Mouse (Mus musculus): ENCODE measurements around the gene Edem3. TPM values are rescaled to one million over a fixed set of nuclear protein-coding genes. Genes with fewer than 3 reads are reported as not detected.

Gene Edem3
- total RNA-seq, 2 experiments from 2014 or later = 19.7 to 22.1 TPM

GRCm38 (mm10) chr1:151855561-151855960 lies 100.4 kb downstream of the Edem3 start:
- intact Hi-C loops (cut with DNase I) = no loop called here
- no peak for DNase-seq (ENCODE audit: low spot score)

GRCm38 (mm10) chr1:151858474-151858873 lies 103.3 kb downstream of the Edem3 start:
- DNase-seq (ENCODE audit: low spot score) = no peak
- intact Hi-C loops (cut with DNase I) = no loop called here

- no peak for DNase-seq (ENCODE audit: low spot score)
Observed at GRCm38 (mm10) chr1:151861334-151861995, 106.3 kb downstream of the Edem3 start.

GRCm38 (mm10) chr1:151862109-151862508 lies 106.9 kb downstream of the Edem3 start:
- DNase-seq (ENCODE audit: low spot score) = no peak
- intact Hi-C loops (cut with DNase I) = no loop called here

More at GRCm38 (mm10) chr1:151861334-151861995, 106.3 kb downstream of the Edem3 start:
- intact Hi-C loops (cut with DNase I) = no loop called here

GRCm38 (mm10) chr1:151863135-151863796 lies 108.1 kb downstream of the Edem3 start:
- intact Hi-C loops (cut with DNase I) = no loop called here
- no peak for DNase-seq (ENCODE audit: low spot score)

GRCm38 (mm10) chr1:151863797-151864147 lies 108.6 kb downstream of the Edem3 start:
- DNase-seq (ENCODE audit: low spot score) = no peak
- intact Hi-C loops (cut with DNase I) = no loop called here

- no peak for DNase-seq (ENCODE audit: low spot score)
- intact Hi-C loops (cut with DNase I) = no loop called here
Observed at GRCm38 (mm10) chr1:151864326-151864725, 109.2 kb downstream of the Edem3 start.

Other genes with a start within 250 kb of the Edem3 start
- 10 to 100 TPM; 12.9 to 19.3 TPM for gene Fam129a, start 184.2 kb upstream of the Edem3 start, total RNA-seq (2021)